Mouse (Mus musculus): Measurements from ENCODE around the gene Paf1. TPM values are rescaled to one million over a fixed set of nuclear protein-coding genes. Genes with fewer than 3 reads are reported as not detected.
A peak's percentile ranks its signal among the peaks of the same experiment; 100 is the strongest.

The Paf1 gene
- polyA plus RNA-seq, 1 experiment from 2014 or later = 70.4 TPM

- Histone ChIP-seq H3K27ac (ENCODE audit: poor library complexity, severe bottlenecking) (no peak overlapping the region), H3K9ac (no peak overlapping the region), H3K4me2 (no peak overlapping the region), H3K9me3 (replicated peaks) (no peaks in the 10 kb centered on the region), H3K36me3 (peaks cover 5% of the 10 kb centered on the region; the same call in 1 of the 2 replicates), H3K4me3 (no peak overlapping the region), H3K4me1 (replicated peaks) (peaks cover 28% of the 10 kb centered on the region), H3K27me3 (replicated peaks) (no peaks in the 10 kb centered on the region)
- ATAC-seq (ENCODE audit: insufficient number of reproducible peaks, low FRiP score) = no peak
Measured at GRCm38 (mm10) chr7:28437964-28438363, 45.2 kb downstream of the Paf1 start.

DNA sequence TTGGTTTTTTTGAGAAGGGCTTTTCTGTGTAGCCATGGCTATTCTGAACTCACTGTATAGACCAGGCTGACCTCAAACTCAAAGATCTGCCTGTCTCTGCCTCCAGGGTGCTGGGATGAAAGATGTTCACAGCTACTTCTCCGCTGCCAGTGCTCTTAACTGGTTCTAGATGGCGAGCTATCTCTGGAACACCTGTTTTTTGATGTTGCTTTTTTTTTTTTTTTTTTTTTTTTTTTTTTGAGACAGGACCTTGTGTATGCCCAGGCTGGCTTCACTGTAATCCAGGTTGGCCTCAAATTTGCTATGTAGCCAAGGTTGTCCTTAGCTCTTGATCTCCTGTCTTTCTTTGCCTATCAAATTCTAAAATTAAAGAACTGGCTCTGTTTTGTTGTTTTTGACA lies 46.0 kb downstream of the Paf1 start:
- Histone ChIP-seq H3K27me3 (replicated peaks) (no peaks in the 10 kb centered on the region), H3K36me3 (no peaks in the 10 kb centered on the region), H3K9ac (no peak overlapping the region), H3K4me2 (no peak overlapping the region), H3K4me1 (replicated peaks) (peaks cover 20% of the 10 kb centered on the region), H3K9me3 (replicated peaks) (no peaks in the 10 kb centered on the region), H3K27ac (ENCODE audit: poor library complexity, severe bottlenecking) (no peak overlapping the region), H3K4me3 (no peak overlapping the region)
- WGBS = 78% methylated on average over 2 of the region's 2 CpGs
- no peak for ATAC-seq (ENCODE audit: insufficient number of reproducible peaks, low FRiP score)

- no peak overlapping the region for H3K4me3 ChIP-seq
- peaks cover 2% of the 10 kb centered on the region; the same call in 1 of the 2 replicates for H3K27me3 ChIP-seq (replicated peaks)
- WGBS = 38% methylated on average over 2 of the region's 2 CpGs
- no peak overlapping the region for H3K4me2 ChIP-seq
- H3K36me3 ChIP-seq = no peaks in the 10 kb centered on the region
- ATAC-seq (ENCODE audit: insufficient number of reproducible peaks, low FRiP score) = no peak
- 0 out of 2 replicates have a peak overlapping the region, but pooled peaks have one; percentile 18 for H3K27ac ChIP-seq (ENCODE audit: poor library complexity, severe bottlenecking)
- H3K9ac ChIP-seq = no peak overlapping the region
- peaks cover 4% of the 10 kb centered on the region; the same call in 1 of the 2 replicates for H3K4me1 ChIP-seq (replicated peaks)
- no peaks in the 10 kb centered on the region for H3K9me3 ChIP-seq (replicated peaks)
Measured at GRCm38 (mm10) chr7:28440739-28441138, 48.0 kb downstream of the Paf1 start.

DNA sequence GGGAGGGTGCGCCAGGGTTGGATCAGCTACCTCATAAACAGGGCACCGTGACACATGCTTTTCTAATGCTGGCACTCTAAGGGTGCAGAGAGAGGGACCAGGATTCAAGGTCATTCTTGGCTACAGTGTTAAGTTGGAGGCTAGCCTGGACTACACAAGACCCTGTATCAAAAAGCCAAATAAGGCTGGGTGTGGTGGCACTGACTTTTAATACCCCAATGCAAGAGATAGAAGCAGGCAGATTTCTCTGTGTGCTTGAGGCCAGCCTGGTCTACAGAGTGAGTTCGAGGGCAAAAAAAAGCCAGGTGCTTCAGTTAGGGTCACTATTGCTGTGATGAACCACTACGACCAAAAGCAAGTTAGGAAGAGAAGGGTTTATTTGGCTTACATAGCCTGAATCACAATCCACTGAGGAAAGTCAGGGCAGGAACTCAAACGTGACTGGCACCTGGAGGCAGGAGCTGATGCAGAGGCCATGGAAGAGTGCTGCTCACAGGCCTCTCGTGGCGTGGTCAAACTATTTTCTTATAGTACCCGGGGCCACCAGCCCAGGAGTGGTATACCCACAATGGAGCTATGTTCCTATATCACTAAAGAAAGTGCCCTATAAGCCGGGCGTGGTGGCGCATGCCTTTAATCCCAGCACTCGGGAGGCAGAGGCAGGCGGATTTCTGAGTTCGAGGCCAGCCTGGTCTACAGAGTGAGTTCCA lies 49.2 kb downstream of the Paf1 start:
- 80% methylated on average over 13 of the region's 14 CpGs for WGBS
- H3K4me1 ChIP-seq (replicated peaks) = peaks cover 4% of the 10 kb centered on the region; the same call in 1 of the 2 replicates
- no peaks in the 10 kb centered on the region for H3K36me3 ChIP-seq
- no peak for ATAC-seq (ENCODE audit: insufficient number of reproducible peaks, low FRiP score)
- H3K27ac ChIP-seq (ENCODE audit: poor library complexity, severe bottlenecking) = no peak overlapping the region
- H3K27me3 ChIP-seq (replicated peaks) = peaks cover 5% of the 10 kb centered on the region; the same call in 1 of the 2 replicates
- no peaks in the 10 kb centered on the region for H3K9me3 ChIP-seq (replicated peaks)
- no peak overlapping the region for H3K4me3 ChIP-seq
- no peak overlapping the region for H3K9ac ChIP-seq
- H3K4me2 ChIP-seq = no peak overlapping the region

- no peak overlapping the region for H3K4me3 ChIP-seq
- no peaks in the 10 kb centered on the region for H3K36me3 ChIP-seq
- 32% methylated on average over 4 of the region's 4 CpGs for WGBS
- H3K9me3 ChIP-seq (replicated peaks) = no peaks in the 10 kb centered on the region
- H3K27me3 ChIP-seq (replicated peaks) = peaks cover 5% of the 10 kb centered on the region; the same call in 1 of the 2 replicates
- no peak overlapping the region for H3K27ac ChIP-seq (ENCODE audit: poor library complexity, severe bottlenecking)
- no peak overlapping the region for H3K4me2 ChIP-seq
- ATAC-seq (ENCODE audit: insufficient number of reproducible peaks, low FRiP score) = peak; percentile 44; the same call in 1 of the 2 replicates
- H3K9ac ChIP-seq = no peak overlapping the region
- H3K4me1 ChIP-seq (replicated peaks) = peaks cover 5% of the 10 kb centered on the region
Measured at GRCm38 (mm10) chr7:28442688-28443087, 49.9 kb downstream of the Paf1 start.

DNA sequence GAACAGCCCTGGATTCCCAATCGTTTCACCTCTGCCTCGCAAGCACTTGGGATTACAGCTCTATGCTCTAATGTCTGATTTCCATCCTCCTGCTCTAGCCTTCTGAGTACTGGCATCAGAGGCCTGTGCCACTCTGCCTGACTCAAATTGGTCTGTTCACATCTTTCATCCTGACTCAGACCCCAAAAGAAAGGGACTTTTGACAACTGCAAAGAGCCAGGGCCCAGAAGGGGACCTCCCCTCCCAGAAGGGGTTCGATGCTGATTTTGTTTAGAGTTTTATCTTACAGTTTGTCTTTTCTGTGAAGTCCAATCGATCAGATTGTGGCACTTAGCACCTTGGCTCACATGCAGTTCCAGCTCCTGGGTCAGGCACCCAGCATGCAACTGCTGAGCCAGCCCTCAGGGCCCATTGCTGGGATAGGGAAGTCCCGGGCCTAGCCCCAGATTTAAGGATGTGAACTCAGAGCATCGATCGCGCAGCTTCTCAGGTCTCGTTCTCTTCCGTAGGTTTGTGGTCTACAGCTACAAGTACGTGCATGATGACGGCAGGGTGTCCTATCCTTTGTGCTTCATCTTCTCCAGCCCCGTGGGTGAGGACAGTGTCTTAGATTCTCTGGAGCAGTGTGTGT lies 51.7 kb downstream of the Paf1 start:
- Histone ChIP-seq H3K4me1 (replicated peaks) (peaks cover 5% of the 10 kb centered on the region), H3K4me2 (no peak overlapping the region), H3K4me3 (no peak overlapping the region), H3K27ac (ENCODE audit: poor library complexity, severe bottlenecking) (no peak overlapping the region), H3K9ac (no peak overlapping the region), H3K9me3 (replicated peaks) (no peaks in the 10 kb centered on the region), H3K27me3 (replicated peaks) (peaks cover 5% of the 10 kb centered on the region; the same call in 1 of the 2 replicates), H3K36me3 (no peaks in the 10 kb centered on the region)
- no peak for ATAC-seq (ENCODE audit: insufficient number of reproducible peaks, low FRiP score)
- WGBS = 81% methylated on average over 13 of the region's 13 CpGs

DNA sequence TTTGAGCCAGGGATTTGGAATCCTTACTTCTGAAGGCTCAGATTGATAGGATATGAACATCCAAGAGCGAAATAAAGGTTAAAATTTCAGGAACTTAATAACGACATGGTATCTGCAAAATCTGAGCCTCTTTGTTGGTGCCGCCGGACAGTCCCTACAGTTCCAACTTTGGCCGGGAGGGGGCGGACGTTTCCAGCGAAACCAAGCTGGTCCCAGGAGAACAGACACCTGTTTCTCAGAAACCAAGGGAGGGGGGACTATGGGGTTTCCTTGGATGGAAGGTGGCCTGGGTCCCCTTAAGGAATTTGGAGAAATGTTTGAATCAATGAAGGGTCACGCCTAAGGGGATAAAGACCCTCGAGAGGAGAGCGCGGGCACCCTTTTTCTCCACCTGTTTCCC lies 53.7 kb downstream of the Paf1 start:
- no peak overlapping the region for H3K27ac ChIP-seq (ENCODE audit: poor library complexity, severe bottlenecking)
- 10% methylated on average over 12 of the region's 12 CpGs for WGBS
- no peak overlapping the region for H3K9ac ChIP-seq
- no peaks in the 10 kb centered on the region for H3K9me3 ChIP-seq (replicated peaks)
- H3K4me2 ChIP-seq = no peak overlapping the region
- H3K4me1 ChIP-seq (replicated peaks) = peaks cover 5% of the 10 kb centered on the region
- H3K36me3 ChIP-seq = no peaks in the 10 kb centered on the region
- ATAC-seq (ENCODE audit: insufficient number of reproducible peaks, low FRiP score) = no peak
- peaks cover 5% of the 10 kb centered on the region; the same call in 1 of the 2 replicates for H3K27me3 ChIP-seq (replicated peaks)
- no peak overlapping the region for H3K4me3 ChIP-seq

- peaks cover 5% of the 10 kb centered on the region for H3K4me1 ChIP-seq (replicated peaks)
- WGBS = 15% methylated on average over 12 of the region's 12 CpGs
- H3K9ac ChIP-seq = no peak overlapping the region
- no peak for ATAC-seq (ENCODE audit: insufficient number of reproducible peaks, low FRiP score)
- H3K27me3 ChIP-seq (replicated peaks) = peaks cover 5% of the 10 kb centered on the region; the same call in 1 of the 2 replicates
- H3K9me3 ChIP-seq (replicated peaks) = no peaks in the 10 kb centered on the region
- no peak overlapping the region for H3K4me3 ChIP-seq
- H3K36me3 ChIP-seq = no peaks in the 10 kb centered on the region
- H3K27ac ChIP-seq (ENCODE audit: poor library complexity, severe bottlenecking) = no peak overlapping the region
- H3K4me2 ChIP-seq = no peak overlapping the region
Measured at GRCm38 (mm10) chr7:28447101-28447830, 54.5 kb downstream of the Paf1 start.

DNA sequence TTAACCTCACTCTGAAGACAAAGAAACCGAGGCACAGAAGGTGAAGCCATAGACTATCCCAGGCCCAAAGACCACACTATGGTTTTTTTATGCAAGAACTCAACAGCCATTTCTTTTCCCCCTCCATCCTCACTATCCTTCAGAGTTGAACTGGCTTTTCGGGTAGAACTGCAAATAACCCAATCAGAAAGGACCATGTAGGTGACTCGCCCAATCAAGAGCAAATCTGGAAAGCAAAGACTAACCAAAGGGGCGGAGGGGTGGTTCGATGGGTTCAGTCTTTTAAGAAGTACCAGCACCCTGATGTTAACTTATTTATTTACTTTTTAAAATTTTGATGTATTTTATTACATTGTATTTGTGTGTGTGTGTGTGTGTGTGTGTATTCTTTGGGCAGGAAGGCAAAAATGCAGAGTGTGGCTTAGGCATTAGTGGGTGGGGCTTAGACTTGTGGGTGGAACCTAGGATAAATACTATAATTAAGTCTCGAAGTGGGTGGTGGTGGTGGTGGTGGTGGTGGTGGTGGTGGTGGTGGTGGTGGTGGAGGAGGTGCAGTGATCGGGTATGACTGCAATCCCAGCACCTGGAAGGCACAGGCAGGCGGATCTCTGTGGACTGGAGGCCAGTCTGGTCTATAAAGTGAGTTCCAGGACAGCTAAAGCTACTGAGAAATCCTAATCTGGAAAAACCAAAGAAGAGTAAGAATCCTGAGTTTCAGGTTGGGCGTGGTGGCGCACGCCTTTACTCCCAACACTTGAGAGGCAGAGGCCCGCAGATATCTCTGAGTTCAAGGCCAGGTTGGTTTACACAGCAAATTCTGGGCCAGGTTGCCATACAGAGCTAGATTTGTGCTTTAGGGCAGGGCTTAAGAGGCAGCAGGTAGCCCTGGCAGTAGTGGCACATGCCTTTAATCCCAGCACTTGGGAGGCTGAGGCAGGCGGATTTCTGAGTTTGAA lies 55.4 kb downstream of the Paf1 start:
- Histone ChIP-seq H3K27me3 (replicated peaks) (peaks cover 5% of the 10 kb centered on the region; the same call in 1 of the 2 replicates), H3K4me1 (replicated peaks) (peaks cover 13% of the 10 kb centered on the region), H3K9me3 (replicated peaks) (no peaks in the 10 kb centered on the region), H3K36me3 (no peaks in the 10 kb centered on the region), H3K4me2 (no peak overlapping the region), H3K4me3 (no peak overlapping the region), H3K27ac (ENCODE audit: poor library complexity, severe bottlenecking) (no peak overlapping the region), H3K9ac (no peak overlapping the region)
- 65% methylated on average over 13 of the region's 13 CpGs for WGBS
- ATAC-seq (ENCODE audit: insufficient number of reproducible peaks, low FRiP score) = no peak

All from heart, embryonic 12.5 days (tissue).